9 mouse cellular contexts compared by ENCODE assay signal in genomic region chr1:92113243-92114009, GRCm38 (mm10).
DNase-seq lines count a peak whose midpoint lies in the region; ATAC-seq and TF ChIP-seq lines count a peak whose summit lies in the region.
"Had no signal": no experiment of that assay in that cellular context is flagged by ENCODE, and none has a peak within 500 bp of the region (broad histone marks: within the 10 kb centered on the region; RNA-seq: fewer than 3 reads in every experiment).

No protein-coding gene starts in this region.

- H3K36me3 ChIP-seq in heart, embryonic 12.5 days: no peaks in the 10 kb centered on the region
- H3K36me3 ChIP-seq in heart, embryonic 11.5 days (ENCODE audit: control insufficient read depth, insufficient read depth, low read length): no peaks in the 10 kb centered on the region
- no peaks in the 10 kb centered on the region for H3K36me3 ChIP-seq in intestine, postnatal 0 days (ENCODE audit: control insufficient read depth, insufficient read depth)
- no peaks in the 10 kb centered on the region for H3K36me3 ChIP-seq in forebrain, embryonic 13.5 days (ENCODE audit: poor library complexity, severe bottlenecking)

- DNase-seq in 3T3-L1 (ENCODE audit: low read depth, low spot score): peak; percentile 57
- DNase-seq in R1 (ENCODE audit: low read depth, low spot score): peak; percentile 16
- no peak for DNase-seq in right cerebral cortex, postnatal 36 days (ENCODE audit: low spot score in 2 of 2)
- no peak for DNase-seq in spleen, adult 18-20 months
- DNase-seq: liver, postnatal 0 days had no signal

- 55% methylated on average over 6 of the region's 6 CpGs for WGBS in heart, embryonic 12.5 days
- 61% methylated on average over 6 of the region's 6 CpGs for WGBS in heart, embryonic 11.5 days (ENCODE audit: insufficient replicate concordance)
- WGBS in intestine, postnatal 0 days: 43% methylated on average over 6 of the region's 6 CpGs
- WGBS in forebrain, embryonic 13.5 days: 80% methylated on average over 6 of the region's 6 CpGs

- H3K4me2 ChIP-seq in heart, embryonic 12.5 days: no peak overlapping the region
- no peak overlapping the region for H3K4me2 ChIP-seq in heart, embryonic 11.5 days
- no peak overlapping the region for H3K4me2 ChIP-seq in intestine, postnatal 0 days (replicated peaks; ENCODE audit: low read depth)
- H3K4me2 ChIP-seq in forebrain, embryonic 13.5 days: no peak overlapping the region

- H3K27me3 ChIP-seq in heart, embryonic 12.5 days (replicated peaks): no peaks in the 10 kb centered on the region
- H3K27me3 ChIP-seq in heart, embryonic 11.5 days (ENCODE audit: control insufficient read depth, insufficient read depth, low read length): no peaks in the 10 kb centered on the region
- H3K27me3 ChIP-seq in intestine, postnatal 0 days (replicated peaks; ENCODE audit: control insufficient read depth, insufficient read depth, low read length): no peaks in the 10 kb centered on the region
- no peaks in the 10 kb centered on the region for H3K27me3 ChIP-seq in forebrain, embryonic 13.5 days

- no peak overlapping the region for H3K27ac ChIP-seq in heart, embryonic 12.5 days (ENCODE audit: poor library complexity, severe bottlenecking)
- no peak overlapping the region for H3K27ac ChIP-seq in heart, embryonic 11.5 days (ENCODE audit: low read depth, low read length)
- peak overlapping the region; percentile 50 for H3K27ac ChIP-seq in intestine, postnatal 0 days (ENCODE audit: low read depth, low read length)
- no peak overlapping the region for H3K27ac ChIP-seq in forebrain, embryonic 13.5 days

- H3K4me3 ChIP-seq in heart, embryonic 12.5 days: no peak overlapping the region
- no peak overlapping the region for H3K4me3 ChIP-seq in heart, embryonic 11.5 days (ENCODE audit: low read depth, low read length)
- H3K4me3 ChIP-seq in intestine, postnatal 0 days (ENCODE audit: low read depth, low read length): no peak overlapping the region
- H3K4me3 ChIP-seq in forebrain, embryonic 13.5 days: no peak overlapping the region

- peak; percentile 66 for TF ChIP-seq CTCF in intestine, postnatal 0 days (IDR thresholded peaks at IDR 0.05; ENCODE audit: low read depth)

- peaks cover 51% of the 10 kb centered on the region for H3K4me1 ChIP-seq in heart, embryonic 12.5 days (replicated peaks)
- H3K4me1 ChIP-seq in heart, embryonic 11.5 days (ENCODE audit: control insufficient read depth, insufficient read depth, low read length): peaks cover 10% of the 10 kb centered on the region
- 0 out of 2 replicates have a peak, but pooled peaks cover 10% of the 10 kb centered on the region for H3K4me1 ChIP-seq in intestine, postnatal 0 days (replicated peaks; ENCODE audit: control insufficient read depth, insufficient read depth, low read length)
- peaks cover 14% of the 10 kb centered on the region for H3K4me1 ChIP-seq in forebrain, embryonic 13.5 days

- no peak for ATAC-seq in heart, embryonic 12.5 days (ENCODE audit: insufficient number of reproducible peaks, low FRiP score)
- ATAC-seq in heart, embryonic 11.5 days (replicated peaks; ENCODE audit: insufficient number of reproducible peaks, low FRiP score, low TSS enrichment): no peak
- ATAC-seq in intestine, postnatal 0 days: peak; percentile 74
- no peak for ATAC-seq in forebrain, embryonic 13.5 days
- ATAC-seq: liver, postnatal 0 days had no signal

- H3K9ac ChIP-seq in heart, embryonic 12.5 days: peak overlapping the region; percentile 1; the same call in 1 of the 2 replicates
- H3K9ac ChIP-seq in heart, embryonic 11.5 days (ENCODE audit: low read depth, low read length): no peak overlapping the region
- no peak overlapping the region for H3K9ac ChIP-seq in intestine, postnatal 0 days (ENCODE audit: low read depth, low read length)
- H3K9ac ChIP-seq in forebrain, embryonic 13.5 days: no peak overlapping the region
- H3K9ac ChIP-seq: liver, postnatal 0 days had no signal

- no peaks in the 10 kb centered on the region for H3K9me3 ChIP-seq in heart, embryonic 12.5 days (replicated peaks)
- H3K9me3 ChIP-seq in heart, embryonic 11.5 days (replicated peaks; ENCODE audit: control insufficient read depth, low read length): no peaks in the 10 kb centered on the region
- no peaks in the 10 kb centered on the region for H3K9me3 ChIP-seq in intestine, postnatal 0 days (ENCODE audit: control insufficient read depth)
- H3K9me3 ChIP-seq in forebrain, embryonic 13.5 days (replicated peaks): no peaks in the 10 kb centered on the region

Comparison
In these comparisons a context has a peak if more than half of its experiments do, and no peak if none do; other contexts are left out.
1. DNase-seq: peak in 3T3-L1 (single experiment) and R1 (single experiment); none in right cerebral cortex, postnatal 36 days (0 of 2) and spleen, adult 18-20 months (0 of 2).